Mouse (Mus musculus) cerebellum, adult 9-11 months (tissue): ENCODE results near the gene Pcnx3.

Source experiments
- DNase-seq: peaks from one replicate; pipeline ENCODE4 v3.0.0; 2022

Pcnx3 gene

GRCm38 (mm10) chr19:5688200-5689087 is at the start of gene Pcnx3, which contains the start of gene Map3k11:
TSS of gene Pcnx3 (minus strand) at chr19:5688908.
TSS of gene Map3k11 (plus strand) at chr19:5688742.
- peak; percentile 99 for DNase-seq

GRCm38 (mm10) chr19:5734325-5734724 is 45.6 kb upstream of the Pcnx3 start:
- DNase-seq = no peak

GRCm38 (mm10) chr19:5731264-5731978 is 42.7 kb upstream of the Pcnx3 start:
- peak; percentile 94 for DNase-seq

- DNase-seq = peak; percentile 73
Measured at GRCm38 (mm10) chr19:5730314-5731186, 41.8 kb upstream of the Pcnx3 start.

- peak; percentile 83 for DNase-seq
Measured at GRCm38 (mm10) chr19:5729444-5729815, 40.7 kb upstream of the Pcnx3 start, which contains the start of gene Fam89b. TSS of gene Fam89b (minus strand) at chr19:5729653.

- DNase-seq = peak; percentile 76
Measured at GRCm38 (mm10) chr19:5728631-5729443, 40.1 kb upstream of the Pcnx3 start.

GRCm38 (mm10) chr19:5727701-5728100 is 39.0 kb upstream of the Pcnx3 start:
- DNase-seq = peak; percentile 81

GRCm38 (mm10) chr19:5726961-5727578 is 38.4 kb upstream of the Pcnx3 start:
- DNase-seq = no peak

- no peak for DNase-seq
Measured at GRCm38 (mm10) chr19:5725767-5726515, 37.2 kb upstream of the Pcnx3 start, which contains the start of gene Ehbp1l1. TSS of gene Ehbp1l1 (minus strand) at chr19:5726317.

GRCm38 (mm10) chr19:5725029-5725707 is 36.5 kb upstream of the Pcnx3 start:
- no peak for DNase-seq

GRCm38 (mm10) chr19:5724549-5724941 is 35.8 kb upstream of the Pcnx3 start:
- DNase-seq = no peak

GRCm38 (mm10) chr19:5723934-5724548 is 35.3 kb upstream of the Pcnx3 start:
- no peak for DNase-seq

GRCm38 (mm10) chr19:5722848-5723425 is 34.2 kb upstream of the Pcnx3 start:
- DNase-seq = no peak

GRCm38 (mm10) chr19:5721233-5721632 is 32.5 kb upstream of the Pcnx3 start:
- no peak for DNase-seq

- DNase-seq = no peak
Measured at GRCm38 (mm10) chr19:5716955-5717354, 28.2 kb upstream of the Pcnx3 start.

GRCm38 (mm10) chr19:5715793-5716688 is 27.3 kb upstream of the Pcnx3 start:
- DNase-seq = peak; percentile 56

GRCm38 (mm10) chr19:5713730-5714129 is 25.0 kb upstream of the Pcnx3 start:
- DNase-seq = no peak

GRCm38 (mm10) chr19:5713255-5713654 is 24.5 kb upstream of the Pcnx3 start:
- no peak for DNase-seq
